Mouse (Mus musculus) heart, adult 9 months (tissue): ENCODE results near the gene Ftsj3.
"Not testable (repeated sequence)": the region's sequence is repeated elsewhere in the genome, so short reads cannot be mapped to it uniquely, and the experiment has no call there.

Experiments used
- DNase-seq, 2 experiments: peaks; one replicate each; pipeline ENCODE4 v3.0.0; 2022; ENCODE audit warnings: low spot score in 2 of 2

Gene Ftsj3

DNA sequence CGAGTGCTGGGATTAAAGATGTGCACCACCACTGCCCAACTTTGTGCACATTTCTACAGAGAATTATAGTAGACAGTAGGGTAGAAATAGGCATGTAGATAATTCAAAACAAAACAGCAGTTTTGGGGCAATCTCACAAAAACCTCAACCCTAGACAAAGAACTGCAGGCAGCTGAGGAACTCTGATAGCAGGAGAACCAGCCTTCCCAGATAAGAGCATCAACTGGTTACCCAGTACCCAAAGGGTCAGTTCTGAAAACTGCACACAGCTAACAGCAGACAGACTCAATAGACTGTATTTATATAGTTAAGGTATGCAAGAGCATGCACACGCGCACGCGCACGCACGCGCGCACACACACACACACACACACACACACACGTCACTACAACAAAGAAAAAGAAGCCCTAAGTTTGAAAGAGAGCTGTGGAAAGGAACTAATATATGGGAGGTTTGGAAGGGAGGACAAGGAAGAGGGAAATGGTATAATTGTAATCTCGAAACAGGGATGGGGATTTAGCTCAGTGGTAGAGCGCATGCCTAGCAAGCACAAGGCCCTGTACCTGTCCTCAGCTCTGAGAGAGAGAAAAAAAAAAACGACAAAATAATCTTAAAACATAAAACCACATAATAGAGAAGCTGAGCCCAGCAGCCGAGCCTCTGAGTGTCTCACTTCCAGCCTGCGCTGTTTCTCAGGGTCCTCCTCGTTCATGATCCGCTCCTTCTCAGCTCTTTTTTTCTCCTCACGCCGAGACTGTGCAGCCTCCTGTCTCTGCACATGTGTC, 54.3 kb downstream of the Ftsj3 start:
- no peak for DNase-seq

- no peak for DNase-seq
Observed at GRCm38 (mm10) chr11:106200756-106201155, 55.1 kb downstream of the Ftsj3 start.

- DNase-seq, result not testable (repeated sequence)
Observed at GRCm38 (mm10) chr11:106199997-106200396, 55.9 kb downstream of the Ftsj3 start.
